Mouse (Mus musculus) embryo, embryonic 11.5 days (tissue): Measurements from ENCODE around the gene Hsd3b4.
"Not testable (repeated sequence)": the region's sequence is repeated elsewhere in the genome, so short reads cannot be mapped to it uniquely, and the experiment has no call there.

Experiments
- DNase-seq: peaks from one replicate; pipeline ENCODE4 v3.0.0-alpha.2; 2012; ENCODE audit warnings: low read depth, low spot score

The Hsd3b4 gene

GRCm38 (mm10) chr3:98510414-98510813, at the start of gene Hsd3b4:
Gene Hsd3b4, minus strand, starts transcription at chr3:98510514.
- not testable (repeated sequence) for DNase-seq

- not testable (repeated sequence) for DNase-seq
These were observed 40.5 kb upstream of the Hsd3b4 start for GRCm38 (mm10) chr3:98550832-98551231.

- DNase-seq: not testable (repeated sequence)
These were observed 39.9 kb upstream of the Hsd3b4 start for GRCm38 (mm10) chr3:98550215-98550614.

GRCm38 (mm10) chr3:98548495-98548894, 38.2 kb upstream of the Hsd3b4 start:
- not testable (repeated sequence) for DNase-seq

GRCm38 (mm10) chr3:98547641-98548040, 37.3 kb upstream of the Hsd3b4 start:
- not testable (repeated sequence) for DNase-seq

- not testable (repeated sequence) for DNase-seq
These were observed 14.7 kb upstream of the Hsd3b4 start for GRCm38 (mm10) chr3:98524978-98525377.

- DNase-seq: not testable (repeated sequence)
These were observed 14.2 kb upstream of the Hsd3b4 start for GRCm38 (mm10) chr3:98524552-98524951.

GRCm38 (mm10) chr3:98522779-98523178, 12.5 kb upstream of the Hsd3b4 start:
- DNase-seq: not testable (repeated sequence)

- DNase-seq: not testable (repeated sequence)
These were observed 3.1 kb downstream of the Hsd3b4 start for GRCm38 (mm10) chr3:98507229-98507628.

GRCm38 (mm10) chr3:98497401-98497800, 12.9 kb downstream of the Hsd3b4 start:
- not testable (repeated sequence) for DNase-seq

- not testable (repeated sequence) for DNase-seq
These were observed 13.6 kb downstream of the Hsd3b4 start for GRCm38 (mm10) chr3:98496762-98497161.

GRCm38 (mm10) chr3:98495055-98495454, 15.3 kb downstream of the Hsd3b4 start:
- DNase-seq: not testable (repeated sequence)

GRCm38 (mm10) chr3:98494184-98494583, 16.1 kb downstream of the Hsd3b4 start:
- DNase-seq: not testable (repeated sequence)

GRCm38 (mm10) chr3:98471499-98471898, 38.8 kb downstream of the Hsd3b4 start:
- DNase-seq: not testable (repeated sequence)

- DNase-seq: not testable (repeated sequence)
These were observed 39.3 kb downstream of the Hsd3b4 start for GRCm38 (mm10) chr3:98471057-98471456.

GRCm38 (mm10) chr3:98469323-98469722, 41.0 kb downstream of the Hsd3b4 start:
- DNase-seq: not testable (repeated sequence)

- not testable (repeated sequence) for DNase-seq
These were observed 53.3 kb downstream of the Hsd3b4 start, which contains the start of gene Gm4450 for GRCm38 (mm10) chr3:98457026-98457425. Gene Gm4450, minus strand, starts transcription at chr3:98457126.

GRCm38 (mm10) chr3:98453786-98454185, 56.5 kb downstream of the Hsd3b4 start:
- DNase-seq: not testable (repeated sequence)
